Mouse (Mus musculus) midbrain, embryonic 10.5 days (tissue): ENCODE data around the gene Gga2. TPM values are rescaled to one million over a fixed set of nuclear protein-coding genes. Genes with fewer than 3 reads are reported as not detected.

Source experiments
- DNase-seq: peaks from one replicate; pipeline ENCODE4 v3.0.0-alpha.2; 2017; ENCODE audit warnings: low spot score
- H3K27ac ChIP-seq: fragments of 300-500 bp; sonication (generic); replicated peaks from 2 replicates; pipeline ENCODE4 v1.5.1; 2016; ENCODE audit warnings: mild to moderate bottlenecking
- H3K27me3 ChIP-seq: fragments of 300-500 bp; sonication (generic); 2 replicates; pipeline ENCODE4 v1.6.1; 2016; ENCODE audit warnings: low read depth, mild to moderate bottlenecking; ENCODE audit not compliant: poor library complexity, severe bottlenecking
- H3K36me3 ChIP-seq: fragments of 300-500 bp; sonication (generic); 2 replicates; pipeline ENCODE4 v1.6.1; 2016; ENCODE audit warnings: mild to moderate bottlenecking, moderate library complexity
- H3K4me1 ChIP-seq: fragments of 300-500 bp; sonication (generic); 2 replicates; pipeline ENCODE4 v1.6.1; 2016
- H3K4me3 ChIP-seq: fragments of 300-500 bp; sonication (generic); 2 replicates; pipeline ENCODE4 v1.5.1; 2016; ENCODE audit warnings: mild to moderate bottlenecking, moderate library complexity
- H3K9me3 ChIP-seq: fragments of 300-500 bp; sonication (generic); replicated peaks from 2 replicates; pipeline ENCODE4 v1.6.1; 2016; ENCODE audit warnings: mild to moderate bottlenecking
- WGBS: fragments of 180-500 bp; shearing (Covaris S2); methylation state at CpG from one replicate; pipeline ENCODE4 v1.1.7; 2016; 5-methylcytosine and 5-hydroxymethylcytosine counted together
- polyA plus RNA-seq: library from polyadenylated mRNA; unstranded; fragments of >200 nt; fragmentation: Nextera tagmentation; extraction: Ambion mirVana; gene quantifications from 2 replicates; pipeline ENCODE4 v1.2.1, GENCODE M21; 2016

Gene Gga2
- polyA plus RNA-seq, 1 experiment from 2014 or later = 90.3 TPM

DNA sequence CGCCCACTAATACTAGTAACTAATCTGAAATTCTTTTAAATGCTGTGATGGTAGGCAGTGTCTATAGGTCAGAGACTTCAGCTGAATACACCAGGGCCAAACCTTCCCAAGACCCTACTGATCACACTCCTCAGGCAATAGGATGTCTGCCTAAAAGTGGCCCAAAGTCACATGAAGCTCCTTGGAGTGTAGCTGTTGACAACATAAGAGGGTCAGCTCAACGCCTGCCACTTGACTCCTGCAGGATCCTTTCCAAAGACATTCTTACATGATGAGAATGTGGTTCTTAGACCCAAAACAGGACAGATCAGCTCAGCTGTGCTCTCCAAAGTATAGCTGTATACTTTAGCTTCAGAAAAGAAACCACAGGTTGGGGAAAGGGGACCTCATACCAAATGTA, 78.7 kb downstream of the Gga2 start:
- Histone ChIP-seq H3K9me3 (peaks cover 3% of the 10 kb centered on the region; the same call in 1 of the 2 replicates), H3K27ac (no peak overlapping the region), H3K27me3 (no peaks in the 10 kb centered on the region), H3K4me3 (no peak overlapping the region), H3K36me3 (peaks cover 20% of the 10 kb centered on the region), H3K4me1 (no peaks in the 10 kb centered on the region)
- WGBS = 93% methylated on average over 2 of the region's 2 CpGs
- no peak for DNase-seq

DNA sequence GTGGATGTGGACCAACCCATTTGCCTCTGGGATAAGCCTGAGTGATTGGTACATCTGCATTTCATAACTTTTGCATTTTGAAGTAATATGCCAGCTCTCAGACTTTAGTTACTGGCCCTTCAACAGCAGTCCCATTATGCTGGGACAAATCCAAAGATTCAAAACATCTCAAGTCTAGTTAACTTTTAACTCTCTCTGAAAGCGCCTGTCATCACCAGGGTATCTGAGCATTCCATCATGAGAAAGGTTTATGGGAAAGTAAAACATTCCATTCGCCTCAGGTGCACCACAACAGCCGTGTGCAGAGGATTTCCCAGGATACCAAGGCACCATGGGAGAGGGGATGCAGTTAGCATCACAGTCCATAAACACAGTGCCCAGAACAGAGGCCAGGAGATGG, 79.4 kb downstream of the Gga2 start:
- H3K36me3 ChIP-seq = peaks cover 20% of the 10 kb centered on the region
- no peaks in the 10 kb centered on the region for H3K27me3 ChIP-seq
- H3K4me1 ChIP-seq = no peaks in the 10 kb centered on the region
- H3K9me3 ChIP-seq = peaks cover 3% of the 10 kb centered on the region; the same call in 1 of the 2 replicates
- WGBS = 89% methylated on average over 3 of the region's 3 CpGs
- H3K27ac ChIP-seq = no peak overlapping the region
- no peak for DNase-seq
- H3K4me3 ChIP-seq = no peak overlapping the region

- Histone ChIP-seq H3K4me1 (no peaks in the 10 kb centered on the region), H3K27ac (no peak overlapping the region), H3K27me3 (no peaks in the 10 kb centered on the region), H3K9me3 (peaks cover 3% of the 10 kb centered on the region; the same call in 1 of the 2 replicates), H3K36me3 (peaks cover 24% of the 10 kb centered on the region), H3K4me3 (no peak overlapping the region)
- 85% methylated on average over 3 of the region's 3 CpGs for WGBS
- no peak for DNase-seq
Measured at GRCm38 (mm10) chr7:121941016-121941415, 80.0 kb downstream of the Gga2 start.

- Histone ChIP-seq H3K4me3 (no peak overlapping the region), H3K27ac (peak overlapping the region; percentile 70; the same call in 1 of the 2 replicates), H3K36me3 (peaks cover 31% of the 10 kb centered on the region), H3K9me3 (peaks cover 3% of the 10 kb centered on the region; the same call in 1 of the 2 replicates), H3K4me1 (no peaks in the 10 kb centered on the region), H3K27me3 (no peaks in the 10 kb centered on the region)
- 58% methylated on average over 4 of the region's 4 CpGs for WGBS
- peak; percentile 28 for DNase-seq
Measured at GRCm38 (mm10) chr7:121939729-121940128, 81.3 kb downstream of the Gga2 start.

DNA sequence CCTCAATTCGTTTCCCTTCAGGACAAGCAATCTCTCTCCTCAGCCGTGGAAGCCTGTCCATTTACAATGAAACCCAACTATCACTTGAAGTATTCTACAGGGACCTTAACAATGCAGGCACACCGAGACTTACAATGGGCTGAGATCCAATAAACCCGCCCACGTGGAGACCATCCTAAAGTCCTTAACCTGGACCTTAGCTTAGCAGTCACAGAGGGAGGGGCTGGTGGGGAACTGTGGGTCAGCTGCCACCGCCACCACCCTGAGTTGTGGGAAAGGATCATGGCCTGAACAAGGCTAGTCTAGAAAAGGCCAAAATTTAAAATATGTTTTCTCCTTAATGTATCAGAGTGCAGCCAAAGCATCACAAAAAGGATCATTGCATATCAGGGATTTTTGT, 81.8 kb downstream of the Gga2 start:
- no peaks in the 10 kb centered on the region for H3K27me3 ChIP-seq
- peaks cover 3% of the 10 kb centered on the region; the same call in 1 of the 2 replicates for H3K9me3 ChIP-seq
- peak overlapping the region; percentile 70; the same call in 1 of the 2 replicates for H3K27ac ChIP-seq
- no peaks in the 10 kb centered on the region for H3K4me1 ChIP-seq
- no peak overlapping the region for H3K4me3 ChIP-seq
- peaks cover 31% of the 10 kb centered on the region for H3K36me3 ChIP-seq
- 68% methylated on average over 6 of the region's 6 CpGs for WGBS
- no peak for DNase-seq

- WGBS = 77% methylated on average over 8 of the region's 8 CpGs
Measured at GRCm38 (mm10) chr7:121938124-121938891, 82.7 kb downstream of the Gga2 start.

GRCm38 (mm10) chr7:121936861-121937630, 84.0 kb downstream of the Gga2 start:
- no peaks in the 10 kb centered on the region for H3K4me1 ChIP-seq
- no peaks in the 10 kb centered on the region for H3K9me3 ChIP-seq
- 83% methylated on average over 14 of the region's 14 CpGs for WGBS
- no peak for DNase-seq
- H3K4me3 ChIP-seq = no peak overlapping the region
- H3K36me3 ChIP-seq = peaks cover 22% of the 10 kb centered on the region
- H3K27me3 ChIP-seq = no peaks in the 10 kb centered on the region
- peak overlapping the region; percentile 9 for H3K27ac ChIP-seq

More at GRCm38 (mm10) chr7:121938124-121938891, 82.7 kb downstream of the Gga2 start:
- Histone ChIP-seq H3K9me3 (peaks cover 3% of the 10 kb centered on the region; the same call in 1 of the 2 replicates), H3K27me3 (no peaks in the 10 kb centered on the region), H3K36me3 (peaks cover 25% of the 10 kb centered on the region), H3K4me1 (no peaks in the 10 kb centered on the region), H3K4me3 (no peak overlapping the region), H3K27ac (peak overlapping the region; percentile 70)
- no peak for DNase-seq

Other genes starting within 250 kb of the Gga2 start
- 0.06 TPM in 1 of 2 replicates, not detected in the other for gene Scnn1b, start 156.2 kb downstream of the Gga2 start, polyA plus RNA-seq
- gene Cog7, start 39.5 kb downstream of the Gga2 start, polyA plus RNA-seq = 22.1 and 25.4 TPM in 2 replicates
- gene Ubfd1, start 46.0 kb upstream of the Gga2 start, polyA plus RNA-seq = 64.7 and 65.7 TPM in 2 replicates
- 18.9 and 19.2 TPM in 2 replicates for gene Ears2, start 46.0 kb upstream of the Gga2 start, polyA plus RNA-seq
- 757 and 815 TPM in 2 replicates for gene Ndufab1, start 80.7 kb upstream of the Gga2 start, polyA plus RNA-seq
- gene Palb2, start 111.8 kb upstream of the Gga2 start, polyA plus RNA-seq = 21.0 and 26.0 TPM in 2 replicates
- gene Dctn5, start 111.8 kb upstream of the Gga2 start, polyA plus RNA-seq = 130 and 143 TPM in 2 replicates
- 222 and 248 TPM in 2 replicates for gene Plk1, start 138.2 kb upstream of the Gga2 start, polyA plus RNA-seq
- 0.11 TPM in 1 of 2 replicates, not detected in the other for gene Ern2, start 165.0 kb upstream of the Gga2 start, polyA plus RNA-seq
- gene Chp2, start 198.3 kb upstream of the Gga2 start, polyA plus RNA-seq = 0.21 TPM in 1 of 2 replicates, not detected in the other